Mouse (Mus musculus) layer of hippocampus, adult 18-20 months (tissue): ENCODE data around the gene Abtb1. TPM values are rescaled to one million over a fixed set of nuclear protein-coding genes. Genes with fewer than 3 reads are reported as not detected.

Experiments used
- DNase-seq, 2 experiments: peaks; one replicate each; pipeline ENCODE4 v3.0.0; 2022; ENCODE audit warnings: low spot score in 2 of 2
- total RNA-seq, 2 experiments: library from RNA; stranded (reverse); gene quantifications; 2 replicates each; pipeline ENCODE4 v1.2.3; 2021

Gene Abtb1
- total RNA-seq, 2 experiments from 2014 or later, result 32.5 to 35.4 TPM

GRCm38 (mm10) chr6:88804966-88805577 lies 36.7 kb downstream of the Abtb1 start:
- DNase-seq, result no peak

GRCm38 (mm10) chr6:88803957-88804695 lies 37.7 kb downstream of the Abtb1 start:
- DNase-seq, result no peak

- DNase-seq, result no peak
These were observed 38.7 kb downstream of the Abtb1 start for GRCm38 (mm10) chr6:88803051-88803450.

GRCm38 (mm10) chr6:88800735-88801134 lies 41.0 kb downstream of the Abtb1 start:
- DNase-seq, result no peak

- DNase-seq, result no peak
These were observed 41.6 kb downstream of the Abtb1 start for GRCm38 (mm10) chr6:88800191-88800590.

GRCm38 (mm10) chr6:88794561-88794971 lies 47.2 kb downstream of the Abtb1 start:
- DNase-seq, result no peak

GRCm38 (mm10) chr6:88793872-88794271 lies 47.9 kb downstream of the Abtb1 start:
- DNase-seq, result no peak

GRCm38 (mm10) chr6:88793243-88793642 lies 48.5 kb downstream of the Abtb1 start:
- no peak for DNase-seq

GRCm38 (mm10) chr6:88792147-88792691 lies 49.6 kb downstream of the Abtb1 start:
- DNase-seq, result no peak

GRCm38 (mm10) chr6:88791299-88791698 lies 50.5 kb downstream of the Abtb1 start:
- no peak for DNase-seq

GRCm38 (mm10) chr6:88788219-88788618 lies 53.6 kb downstream of the Abtb1 start:
- DNase-seq, result no peak

- no peak for DNase-seq
These were observed 54.3 kb downstream of the Abtb1 start for GRCm38 (mm10) chr6:88787496-88787895.

GRCm38 (mm10) chr6:88786732-88787445 lies 54.9 kb downstream of the Abtb1 start:
- no peak for DNase-seq

Other genes starting within 250 kb of the Abtb1 start
- gene Kbtbd12, start 204.0 kb downstream of the Abtb1 start, total RNA-seq, result under 1 TPM; 0.20 to 0.74 TPM
- 100 to 1,000 TPM; 170 to 184 TPM for gene Mgll, start 117.6 kb downstream of the Abtb1 start, total RNA-seq
- 100 to 1,000 TPM; 172 to 184 TPM for gene Podxl2, start 33.1 kb upstream of the Abtb1 start, total RNA-seq
- 1 to 10 TPM; 5.0 to 8.8 TPM for gene Mcm2, start 56.8 kb upstream of the Abtb1 start, total RNA-seq
- gene Tpra1, start 60.3 kb upstream of the Abtb1 start, total RNA-seq, result 10 to 100 TPM; 38.4 to 46.0 TPM